Mouse (Mus musculus): ENCODE results near the gene Stpg3. TPM values are rescaled to one million over a fixed set of nuclear protein-coding genes. Genes with fewer than 3 reads are reported as not detected.

The Stpg3 gene
- polyA plus RNA-seq, 1 experiment from 2014 or later: 0.43 TPM

DNA sequence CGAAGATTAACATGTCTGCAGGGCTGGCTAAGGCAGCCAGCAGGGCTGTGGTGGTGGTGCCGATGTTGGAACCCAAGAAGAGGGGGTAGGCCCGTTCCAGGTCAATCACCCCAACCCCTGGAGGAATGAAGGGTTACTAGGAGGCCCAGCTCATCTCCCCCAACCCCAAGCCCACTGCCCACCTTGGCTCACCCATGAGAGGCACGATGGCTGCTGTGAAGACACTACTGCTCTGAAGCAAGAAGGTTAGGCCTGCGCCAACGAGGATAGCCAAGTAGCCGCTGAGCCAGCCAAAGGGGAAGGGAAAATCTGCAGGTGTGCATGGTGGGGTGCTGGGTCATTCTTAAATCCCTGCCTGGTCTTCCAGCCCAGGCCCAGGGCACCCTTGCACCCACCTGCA is 16.1 kb upstream of the Stpg3 start:
- ATAC-seq (replicated peaks; ENCODE audit: low FRiP score, low read depth) (no peak), DNase-seq (ENCODE audit: low spot score) (no peak)
- WGBS: 87% methylated on average over 7 of the region's 7 CpGs

DNA sequence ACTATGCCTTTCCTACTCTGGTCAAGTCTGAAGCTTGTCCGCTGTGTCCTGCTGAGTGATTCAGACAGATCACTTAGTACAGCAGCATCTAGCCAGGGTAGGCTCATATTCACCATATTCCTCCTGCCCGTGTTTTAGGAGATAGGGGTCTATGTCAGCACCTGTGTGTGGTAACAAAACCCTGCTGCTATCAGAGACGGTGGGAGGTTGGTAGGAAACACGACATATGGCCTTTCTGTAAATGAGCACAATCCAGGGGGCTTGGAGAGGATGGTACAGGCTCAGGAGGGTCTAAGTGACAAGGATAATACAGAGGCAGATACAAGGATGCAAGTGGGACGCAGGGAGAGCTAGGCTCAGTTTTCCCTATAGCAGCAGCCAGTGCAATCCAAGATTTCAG is 15.1 kb upstream of the Stpg3 start:
- no peaks in the 10 kb centered on the region for H3K36me3 ChIP-seq (ENCODE audit: insufficient read depth, low read length)
- no peak overlapping the region for H3K27ac ChIP-seq
- H3K9ac ChIP-seq (ENCODE audit: low read depth, low read length): no peak overlapping the region
- DNase-seq (ENCODE audit: low spot score) (no peak), ATAC-seq (replicated peaks; ENCODE audit: low FRiP score, low read depth) (no peak)
- no peaks in the 10 kb centered on the region for H3K27me3 ChIP-seq (ENCODE audit: insufficient read depth, low read length)
- H3K4me2 ChIP-seq (ENCODE audit: low read length): no peak overlapping the region
- H3K4me3 ChIP-seq (replicated peaks; ENCODE audit: low read depth, low read length): no peak overlapping the region
- peaks cover 18% of the 10 kb centered on the region for H3K4me1 ChIP-seq (replicated peaks; ENCODE audit: insufficient read depth, low read length)
- WGBS: 71% methylated on average over 5 of the region's 5 CpGs
- no peaks in the 10 kb centered on the region for H3K9me3 ChIP-seq (replicated peaks; ENCODE audit: low read length)
- TF ChIP-seq CTCF (IDR thresholded peaks at IDR 0.05; ENCODE audit: low read depth): no peak

More for the DNA sequence above, 16.1 kb upstream of the Stpg3 start:
- Histone ChIP-seq H3K27ac (no peak overlapping the region), H3K9ac (ENCODE audit: low read depth, low read length) (no peak overlapping the region), H3K4me3 (replicated peaks; ENCODE audit: low read depth, low read length) (no peak overlapping the region), H3K4me2 (ENCODE audit: low read length) (no peak overlapping the region), H3K9me3 (replicated peaks; ENCODE audit: low read length) (no peaks in the 10 kb centered on the region), H3K4me1 (replicated peaks; ENCODE audit: insufficient read depth, low read length) (peaks cover 17% of the 10 kb centered on the region), H3K36me3 (ENCODE audit: insufficient read depth, low read length) (no peaks in the 10 kb centered on the region), H3K27me3 (ENCODE audit: insufficient read depth, low read length) (no peaks in the 10 kb centered on the region)
- no peak for TF ChIP-seq CTCF (IDR thresholded peaks at IDR 0.05; ENCODE audit: low read depth)

DNA sequence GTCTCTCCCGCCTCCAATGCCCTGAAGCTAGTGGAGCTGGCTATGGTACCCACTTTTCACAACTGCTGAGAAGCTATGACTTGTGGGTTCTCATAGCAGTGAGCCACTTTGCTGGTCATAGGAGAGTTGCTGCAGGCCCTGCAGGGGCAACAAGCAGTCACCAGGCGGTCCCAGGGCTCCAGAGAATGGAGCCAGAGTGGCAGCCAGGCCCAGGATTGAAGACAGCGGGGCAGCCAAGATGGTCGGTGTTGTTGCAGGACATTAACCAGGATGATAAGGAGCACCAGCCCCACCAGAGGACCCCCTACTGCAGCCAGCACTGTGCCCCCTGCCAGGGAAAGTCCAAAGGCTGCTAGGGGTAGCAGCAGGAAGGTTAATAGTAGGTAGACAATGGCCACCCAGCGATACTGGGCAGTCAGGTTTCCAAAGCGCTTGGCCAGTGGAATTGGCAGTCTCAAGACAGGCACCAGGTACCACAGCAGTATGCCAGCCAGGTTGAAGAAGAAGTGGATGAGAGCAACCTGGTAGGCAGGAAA is 14.6 kb upstream of the Stpg3 start:
- 73% methylated on average over 6 of the region's 6 CpGs for WGBS
- Histone ChIP-seq H3K4me1 (replicated peaks; ENCODE audit: insufficient read depth, low read length) (peaks cover 18% of the 10 kb centered on the region), H3K9ac (ENCODE audit: low read depth, low read length) (no peak overlapping the region), H3K9me3 (replicated peaks; ENCODE audit: low read length) (no peaks in the 10 kb centered on the region), H3K4me2 (ENCODE audit: low read length) (0 out of 2 replicates have a peak overlapping the region, but pooled peaks have one; percentile 49), H3K27ac (peak overlapping the region; percentile 3; the same call in 1 of the 2 replicates), H3K4me3 (replicated peaks; ENCODE audit: low read depth, low read length) (no peak overlapping the region), H3K27me3 (ENCODE audit: insufficient read depth, low read length) (no peaks in the 10 kb centered on the region), H3K36me3 (ENCODE audit: insufficient read depth, low read length) (no peaks in the 10 kb centered on the region)
- DNase-seq (ENCODE audit: low spot score) (no peak), ATAC-seq (replicated peaks; ENCODE audit: low FRiP score, low read depth) (no peak)
- no peak for TF ChIP-seq CTCF (IDR thresholded peaks at IDR 0.05; ENCODE audit: low read depth)

DNA sequence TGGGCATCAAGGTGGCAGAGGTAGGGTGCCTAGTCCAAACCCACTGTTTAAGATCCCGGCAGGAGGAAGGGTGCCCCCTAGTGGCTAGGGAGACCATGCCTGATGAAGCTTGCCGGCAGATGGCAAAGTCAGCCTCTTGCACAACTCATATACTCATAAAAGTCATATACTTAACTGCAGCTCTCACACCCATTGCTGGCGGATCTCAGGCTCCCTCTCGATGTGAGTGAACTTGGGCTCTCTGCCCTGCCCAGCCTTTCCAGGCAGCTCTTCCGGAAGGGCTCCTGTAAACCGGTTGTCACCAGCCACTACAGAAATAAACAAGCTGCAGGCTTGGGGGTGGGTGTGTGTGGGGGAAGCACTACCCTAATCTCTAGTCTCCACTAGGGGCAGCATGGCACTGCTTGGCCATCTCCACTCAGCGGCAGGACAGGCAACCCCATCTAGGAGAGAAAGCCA is 14.0 kb upstream of the Stpg3 start:
- peaks cover 18% of the 10 kb centered on the region for H3K4me1 ChIP-seq (replicated peaks; ENCODE audit: insufficient read depth, low read length)
- peak overlapping the region; percentile 39; the same call in 1 of the 2 replicates for H3K9ac ChIP-seq (ENCODE audit: low read depth, low read length)
- peak; percentile 97 for DNase-seq (ENCODE audit: low spot score)
- peak overlapping the region; percentile 49 for H3K4me2 ChIP-seq (ENCODE audit: low read length)
- peak; percentile 78 for TF ChIP-seq CTCF (IDR thresholded peaks at IDR 0.05; ENCODE audit: low read depth)
- H3K27ac ChIP-seq: peak overlapping the region; percentile 85
- ATAC-seq (replicated peaks; ENCODE audit: low FRiP score, low read depth): peak; percentile 44
- no peaks in the 10 kb centered on the region for H3K36me3 ChIP-seq (ENCODE audit: insufficient read depth, low read length)
- no peaks in the 10 kb centered on the region for H3K9me3 ChIP-seq (replicated peaks; ENCODE audit: low read length)
- H3K27me3 ChIP-seq (ENCODE audit: insufficient read depth, low read length): no peaks in the 10 kb centered on the region
- 0% methylated on average over 7 of the region's 7 CpGs for WGBS
- H3K4me3 ChIP-seq (replicated peaks; ENCODE audit: low read depth, low read length): peak overlapping the region; percentile 24

DNA sequence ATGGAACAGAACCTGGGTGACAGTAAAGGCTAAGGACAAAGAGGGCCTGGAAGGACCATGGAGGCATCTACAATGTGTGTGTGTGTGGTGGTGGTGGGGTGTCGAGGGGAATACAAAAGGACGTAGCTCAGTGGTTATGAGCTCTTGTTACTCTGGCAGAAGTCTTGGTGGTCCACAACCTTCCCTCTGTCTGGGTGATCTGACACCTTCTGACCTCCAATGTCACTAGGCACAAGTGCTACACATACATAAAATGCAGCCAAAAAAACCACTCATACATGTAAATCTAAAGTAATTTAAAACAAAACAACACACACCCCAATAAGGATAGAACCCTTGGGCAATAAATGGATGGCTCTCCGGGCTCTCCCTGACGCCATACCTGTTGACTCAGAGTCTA is 13.0 kb upstream of the Stpg3 start:
- ATAC-seq (replicated peaks; ENCODE audit: low FRiP score, low read depth) (no peak), DNase-seq (ENCODE audit: low spot score) (no peak)
- H3K27me3 ChIP-seq (ENCODE audit: insufficient read depth, low read length): no peaks in the 10 kb centered on the region
- no peak overlapping the region for H3K27ac ChIP-seq
- no peaks in the 10 kb centered on the region for H3K9me3 ChIP-seq (replicated peaks; ENCODE audit: low read length)
- 0 out of 2 replicates have a peak overlapping the region, but pooled peaks have one; percentile 49 for H3K4me2 ChIP-seq (ENCODE audit: low read length)
- no peak overlapping the region for H3K9ac ChIP-seq (ENCODE audit: low read depth, low read length)
- peaks cover 18% of the 10 kb centered on the region for H3K4me1 ChIP-seq (replicated peaks; ENCODE audit: insufficient read depth, low read length)
- H3K36me3 ChIP-seq (ENCODE audit: insufficient read depth, low read length): no peaks in the 10 kb centered on the region
- no peak for TF ChIP-seq CTCF (IDR thresholded peaks at IDR 0.05; ENCODE audit: low read depth)
- 82% methylated on average over 4 of the region's 4 CpGs for WGBS
- no peak overlapping the region for H3K4me3 ChIP-seq (replicated peaks; ENCODE audit: low read depth, low read length)

DNA sequence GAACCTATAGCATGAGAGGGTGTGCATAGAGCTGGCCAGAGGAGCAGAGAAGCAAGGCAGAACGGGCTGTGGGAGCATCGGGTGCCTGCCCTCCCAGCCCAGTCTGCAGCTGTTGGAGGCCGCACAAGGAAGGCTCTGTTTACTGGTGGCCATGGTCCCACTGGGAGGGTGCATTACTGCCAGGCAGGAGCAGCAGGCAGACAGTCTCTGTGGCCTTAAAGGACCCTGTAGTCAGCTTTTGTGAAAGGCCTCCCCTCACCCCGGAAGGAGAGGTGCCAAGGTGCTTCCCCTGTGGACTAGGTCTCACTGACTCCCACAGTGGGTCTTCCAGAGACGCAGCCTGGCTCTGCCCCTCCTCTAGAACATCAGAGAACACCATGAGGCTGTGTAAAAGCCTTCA is 12.4 kb upstream of the Stpg3 start:
- DNase-seq (ENCODE audit: low spot score) (no peak), ATAC-seq (replicated peaks; ENCODE audit: low FRiP score, low read depth) (no peak)
- Histone ChIP-seq H3K9ac (ENCODE audit: low read depth, low read length) (no peak overlapping the region), H3K27me3 (ENCODE audit: insufficient read depth, low read length) (no peaks in the 10 kb centered on the region), H3K9me3 (replicated peaks; ENCODE audit: low read length) (no peaks in the 10 kb centered on the region), H3K4me1 (replicated peaks; ENCODE audit: insufficient read depth, low read length) (peaks cover 18% of the 10 kb centered on the region), H3K4me3 (replicated peaks; ENCODE audit: low read depth, low read length) (no peak overlapping the region), H3K27ac (no peak overlapping the region), H3K36me3 (ENCODE audit: insufficient read depth, low read length) (0 out of 2 replicates have a peak, but pooled peaks cover under 1% of the 10 kb centered on the region), H3K4me2 (ENCODE audit: low read length) (no peak overlapping the region)
- 78% methylated on average over 5 of the region's 5 CpGs for WGBS
- no peak for TF ChIP-seq CTCF (IDR thresholded peaks at IDR 0.05; ENCODE audit: low read depth)
